Mouse (Mus musculus) embryonic facial prominence, embryonic 11.5 days (tissue): ENCODE measurements around the gene Dbp. TPM values are rescaled to one million over a fixed set of nuclear protein-coding genes. Genes with fewer than 3 reads are reported as not detected.
A peak's percentile ranks its signal among the peaks of the same experiment; 100 is the strongest.

Experiments used
- ATAC-seq: fragments of 200-750 bp; cut with Nextera tagmentation; replicated peaks from 2 replicates; pipeline ENCODE4 v1.8.0; 2017; ENCODE audit warnings: low read depth; ENCODE audit not compliant: insufficient number of reproducible peaks, low FRiP score, low TSS enrichment
- DNase-seq: peaks from one replicate; pipeline ENCODE4 v3.0.0-alpha.2; 2015; ENCODE audit warnings: low spot score
- H3K27ac ChIP-seq: fragments of 300-500 bp; sonication (generic); replicated peaks from 2 replicates; pipeline ENCODE4 v1.5.1; 2014; ENCODE audit warnings: mild to moderate bottlenecking, low read depth, low read length, control low read depth
- H3K27me3 ChIP-seq: fragments of 300-500 bp; sonication (generic); 2 replicates; pipeline ENCODE4 v1.6.1; 2014; ENCODE audit warnings: mild to moderate bottlenecking, low read length, moderate library complexity, mixed read lengths; ENCODE audit not compliant: control insufficient read depth, insufficient read depth
- H3K36me3 ChIP-seq: fragments of 300-500 bp; sonication (generic); replicated peaks from 2 replicates; pipeline ENCODE4 v1.6.1; 2014; ENCODE audit warnings: low read depth, mild to moderate bottlenecking, low read length, moderate library complexity, mixed read lengths; ENCODE audit not compliant: control insufficient read depth, insufficient read depth
- H3K4me1 ChIP-seq: fragments of 300-500 bp; sonication (generic); 2 replicates; pipeline ENCODE4 v1.6.1; 2014; ENCODE audit warnings: low read length, mixed read lengths; ENCODE audit not compliant: control insufficient read depth, insufficient read depth
- H3K4me2 ChIP-seq: fragments of 300-500 bp; sonication (generic); 2 replicates; pipeline ENCODE4 v1.6.1; 2014; ENCODE audit warnings: low read depth, mild to moderate bottlenecking, control low read depth, low read length, moderate library complexity
- H3K4me3 ChIP-seq: fragments of 300-500 bp; sonication (generic); 2 replicates; pipeline ENCODE4 v1.5.1; 2014; ENCODE audit warnings: low read depth, low read length, control low read depth
- H3K9ac ChIP-seq: fragments of 300-500 bp; sonication (generic); replicated peaks from 2 replicates; pipeline ENCODE4 v1.6.1; 2014; ENCODE audit warnings: mild to moderate bottlenecking, control low read depth, low read length
- H3K9me3 ChIP-seq: fragments of 300-500 bp; sonication (generic); replicated peaks from 2 replicates; pipeline ENCODE4 v1.6.1; 2016; ENCODE audit warnings: mild to moderate bottlenecking, low read length, inconsistent platforms, mixed read lengths; ENCODE audit not compliant: control insufficient read depth
- WGBS: fragments of 180-500 bp; shearing (Covaris S2); extraction: QIAGEN DNeasy Blood & Tissue Kit; methylation state at CpG from one replicate; pipeline ENCODE4 v1.1.7; 2014; 5-methylcytosine and 5-hydroxymethylcytosine counted together
- polyA plus RNA-seq: library from polyadenylated mRNA; unstranded; fragments of >200 nt; fragmentation: Nextera tagmentation; extraction: Ambion mirVana; gene quantifications from 2 replicates; pipeline ENCODE4 v1.2.1, GENCODE M21; 2014

Gene Dbp
- polyA plus RNA-seq, 1 experiment from 2014 or later, result 5.6 TPM

DNA sequence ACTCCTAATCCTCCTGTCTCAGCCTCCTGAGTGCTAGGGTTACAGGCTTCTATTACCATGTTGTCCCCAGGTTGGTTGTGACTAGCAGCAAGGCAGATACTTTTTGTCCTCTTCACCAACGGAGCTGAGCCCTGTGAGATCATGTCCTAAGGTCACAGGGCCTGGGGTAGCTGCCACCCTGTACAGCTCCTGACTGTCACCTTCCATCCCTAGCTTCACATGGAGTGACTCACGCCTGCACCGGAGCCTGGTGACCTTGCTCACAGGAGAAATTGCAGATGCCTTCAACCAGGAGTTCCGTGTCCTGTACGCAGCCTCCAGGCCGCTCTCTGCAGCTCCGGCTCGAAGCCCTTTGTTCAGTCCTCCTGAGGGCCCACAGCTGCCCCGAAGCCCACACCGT lies 21.5 kb downstream of the Dbp start:
- H3K4me3 ChIP-seq, result no peak overlapping the region
- no peak overlapping the region for H3K27ac ChIP-seq
- DNase-seq, result no peak
- peaks cover 11% of the 10 kb centered on the region; the same call in 1 of the 2 replicates for H3K36me3 ChIP-seq
- peaks cover 4% of the 10 kb centered on the region; the same call in 1 of the 2 replicates for H3K4me1 ChIP-seq
- no peak overlapping the region for H3K4me2 ChIP-seq
- 92% methylated on average over 10 of the region's 10 CpGs for WGBS
- no peak for ATAC-seq
- no peaks in the 10 kb centered on the region for H3K9me3 ChIP-seq
- no peak overlapping the region for H3K9ac ChIP-seq
- H3K27me3 ChIP-seq, result no peaks in the 10 kb centered on the region

DNA sequence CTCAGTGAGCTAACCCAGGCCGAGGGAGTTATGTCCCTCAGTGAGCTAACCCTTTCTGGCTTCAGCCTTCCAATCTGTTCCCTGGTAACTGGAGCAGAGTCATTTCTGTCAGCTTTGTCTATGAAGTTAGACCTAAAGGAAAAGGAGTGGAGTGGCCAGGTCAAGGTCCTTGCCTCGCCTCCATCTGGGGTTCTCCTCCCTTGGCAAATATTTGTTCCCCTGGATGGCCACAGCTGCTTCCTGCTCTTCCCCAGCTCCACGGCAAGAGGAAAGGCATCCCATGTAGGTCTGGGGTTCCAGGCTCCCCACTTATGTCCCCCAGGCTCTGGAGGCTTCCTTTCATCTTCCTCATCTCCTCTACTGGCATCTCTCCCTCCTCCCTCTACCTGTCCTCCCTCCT lies 22.7 kb downstream of the Dbp start:
- WGBS, result 87% methylated on average over 3 of the region's 3 CpGs
- Histone ChIP-seq H3K27me3 (no peaks in the 10 kb centered on the region), H3K36me3 (peaks cover 6% of the 10 kb centered on the region; the same call in 1 of the 2 replicates), H3K9ac (no peak overlapping the region), H3K27ac (no peak overlapping the region), H3K4me3 (no peak overlapping the region), H3K4me1 (peaks cover 4% of the 10 kb centered on the region; the same call in 1 of the 2 replicates), H3K4me2 (no peak overlapping the region), H3K9me3 (no peaks in the 10 kb centered on the region)
- DNase-seq (no peak), ATAC-seq (no peak)

DNA sequence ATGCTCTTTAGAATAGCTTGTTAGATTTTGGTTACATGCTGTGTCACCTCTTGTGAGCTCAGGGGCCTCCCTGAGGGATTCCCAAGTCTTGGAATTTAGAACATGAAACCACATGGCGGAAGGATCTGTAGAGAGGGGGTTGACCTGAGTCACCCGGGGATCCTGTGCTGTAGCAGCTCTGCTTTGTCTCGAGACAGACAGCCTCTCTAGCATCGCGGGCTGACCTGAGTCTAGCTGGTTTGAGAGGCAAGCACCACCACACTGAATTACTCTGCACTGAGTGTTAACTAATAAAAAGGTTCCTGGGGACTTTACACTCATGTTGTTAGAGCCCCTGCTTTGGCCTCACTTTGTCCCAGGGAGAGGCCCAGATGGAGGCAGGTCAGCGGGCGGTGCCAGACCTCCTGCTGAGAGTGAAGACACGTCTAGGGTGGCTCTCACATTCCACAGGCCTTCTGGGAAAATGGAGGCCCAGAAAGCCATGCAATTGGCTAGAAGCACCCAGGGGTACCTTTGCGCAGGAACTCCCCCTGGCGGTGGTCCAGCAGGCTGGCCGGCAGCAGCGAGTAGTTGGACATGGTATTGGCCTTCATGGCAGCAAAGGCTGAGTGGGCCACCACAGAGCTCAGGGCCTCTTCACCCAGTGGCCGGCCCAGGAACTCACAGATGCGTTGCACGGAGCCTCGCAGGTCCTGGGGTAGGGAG lies 26.0 kb downstream of the Dbp start:
- Histone ChIP-seq H3K4me1 (peaks cover 4% of the 10 kb centered on the region; the same call in 1 of the 2 replicates), H3K27ac (no peak overlapping the region; the same call in 1 of the 2 replicates), H3K9me3 (no peaks in the 10 kb centered on the region), H3K36me3 (no peaks in the 10 kb centered on the region), H3K4me2 (no peak overlapping the region), H3K9ac (no peak overlapping the region; the same call in 1 of the 2 replicates), H3K27me3 (no peaks in the 10 kb centered on the region), H3K4me3 (no peak overlapping the region)
- 0 out of 2 replicates have a peak, but pooled peaks have one; percentile 4 for ATAC-seq
- DNase-seq, result peak; percentile 76
- 22% methylated on average over 16 of the region's 16 CpGs for WGBS

DNA sequence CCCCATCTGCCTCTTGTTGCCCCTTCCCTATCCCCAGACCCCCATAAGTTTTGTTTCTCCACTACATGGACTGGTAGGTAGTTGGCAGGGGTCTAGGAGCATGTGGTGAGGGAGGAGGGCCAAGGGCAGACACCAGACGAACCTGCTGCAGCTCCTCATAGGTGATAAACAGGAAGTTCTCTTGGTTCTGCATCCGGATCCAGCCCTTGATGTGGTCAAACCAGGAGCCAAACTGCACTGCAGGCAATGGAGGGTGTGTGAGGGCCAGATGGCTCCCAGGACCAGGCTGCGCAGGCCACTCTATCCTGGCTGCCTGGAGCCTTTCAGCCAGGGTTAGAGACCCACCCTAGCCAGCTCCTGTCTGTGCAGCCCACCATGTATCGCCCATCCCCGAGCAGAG lies 28.6 kb downstream of the Dbp start:
- Histone ChIP-seq H3K9me3 (no peaks in the 10 kb centered on the region), H3K4me3 (no peak overlapping the region), H3K36me3 (no peaks in the 10 kb centered on the region), H3K4me1 (peaks cover 4% of the 10 kb centered on the region; the same call in 1 of the 2 replicates), H3K4me2 (no peak overlapping the region), H3K9ac (no peak overlapping the region), H3K27ac (no peak overlapping the region), H3K27me3 (no peaks in the 10 kb centered on the region)
- 89% methylated on average over 5 of the region's 5 CpGs for WGBS
- ATAC-seq, result no peak
- DNase-seq, result no peak

DNA sequence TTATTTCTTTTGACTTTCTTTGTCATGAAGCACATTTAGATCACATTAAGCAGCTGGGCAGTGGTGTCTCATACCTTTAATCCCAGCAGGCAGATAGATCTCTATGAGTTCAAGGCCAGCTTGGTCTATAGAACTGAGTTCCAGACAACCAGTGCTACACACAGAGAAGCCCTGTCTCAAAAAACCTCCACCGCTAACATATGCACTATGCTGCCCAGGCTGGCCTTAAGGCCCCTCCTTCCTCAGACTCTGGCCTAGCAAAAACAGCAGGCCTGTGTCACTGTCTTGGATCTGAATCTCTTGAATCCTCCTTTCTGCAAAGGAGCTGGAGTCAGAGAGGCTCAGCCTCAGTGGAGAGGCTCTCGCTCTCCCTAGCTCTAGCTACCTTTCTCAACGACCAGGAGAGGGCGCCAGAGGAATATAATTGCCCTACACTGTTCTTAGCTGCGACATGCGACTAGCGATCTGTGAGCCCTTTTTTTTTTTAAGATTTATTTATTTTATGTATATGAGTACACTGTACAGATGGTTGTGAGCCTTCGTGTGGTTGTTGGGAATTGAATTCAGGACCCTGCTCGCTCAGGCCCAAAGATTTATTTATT lies 34.4 kb downstream of the Dbp start:
- Histone ChIP-seq H3K4me2 (no peak overlapping the region), H3K9ac (no peak overlapping the region), H3K36me3 (no peaks in the 10 kb centered on the region), H3K4me1 (no peaks in the 10 kb centered on the region; the same call in 1 of the 2 replicates), H3K27me3 (no peaks in the 10 kb centered on the region), H3K9me3 (no peaks in the 10 kb centered on the region), H3K4me3 (no peak overlapping the region), H3K27ac (no peak overlapping the region)
- WGBS, result 9% methylated on average over 9 of the region's 9 CpGs
- peak; percentile 89 for DNase-seq
- ATAC-seq, result peak; percentile 83; the same call in 1 of the 2 replicates

DNA sequence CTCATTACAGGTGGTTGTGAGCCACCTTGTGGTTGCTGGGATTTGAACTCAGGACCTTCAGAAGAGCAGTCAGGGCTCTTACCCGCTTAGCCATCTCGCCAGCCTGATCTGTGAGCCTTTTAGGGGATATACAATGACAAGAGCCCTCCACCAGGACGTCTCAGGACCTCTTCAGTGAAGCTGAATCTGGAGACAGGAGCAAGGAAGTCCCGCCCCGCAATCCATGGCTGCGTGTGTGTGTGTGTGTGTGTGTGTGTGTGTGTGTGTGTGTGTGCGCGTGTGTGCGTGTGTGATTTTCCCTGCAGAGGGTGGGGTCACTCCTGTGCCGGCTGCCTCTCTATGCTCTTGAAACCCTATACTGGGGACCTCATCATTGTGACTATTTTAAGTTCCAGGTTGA lies 34.9 kb downstream of the Dbp start:
- Histone ChIP-seq H3K27me3 (no peaks in the 10 kb centered on the region), H3K4me3 (no peak overlapping the region), H3K4me2 (no peak overlapping the region), H3K4me1 (no peaks in the 10 kb centered on the region; the same call in 1 of the 2 replicates), H3K9me3 (no peaks in the 10 kb centered on the region), H3K27ac (no peak overlapping the region), H3K36me3 (no peaks in the 10 kb centered on the region), H3K9ac (no peak overlapping the region)
- 69% methylated on average over 9 of the region's 10 CpGs for WGBS
- DNase-seq (no peak), ATAC-seq (no peak)

DNA sequence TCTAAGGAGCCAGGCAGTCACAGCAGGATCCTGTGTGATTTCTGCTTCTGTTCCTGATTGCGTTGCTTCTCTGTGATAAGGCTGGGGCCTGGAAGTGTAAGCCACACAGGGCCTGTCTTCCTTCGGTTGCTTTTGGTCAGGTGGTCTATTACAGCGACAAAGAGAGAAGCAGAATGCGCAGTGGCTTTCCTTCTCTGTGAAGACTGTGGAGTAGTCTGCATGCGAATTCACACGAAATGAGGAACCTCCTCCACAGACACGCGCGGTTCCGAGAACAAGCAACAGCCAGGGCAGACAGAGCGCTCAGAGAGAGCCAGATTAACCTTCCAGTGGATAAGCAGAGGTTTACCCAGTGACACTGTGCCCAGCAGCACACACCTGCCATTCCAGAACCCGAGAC lies 36.4 kb downstream of the Dbp start:
- Histone ChIP-seq H3K4me3 (no peak overlapping the region), H3K4me1 (no peaks in the 10 kb centered on the region; the same call in 1 of the 2 replicates), H3K9ac (no peak overlapping the region), H3K27me3 (no peaks in the 10 kb centered on the region), H3K9me3 (no peaks in the 10 kb centered on the region), H3K36me3 (no peaks in the 10 kb centered on the region), H3K4me2 (no peak overlapping the region), H3K27ac (no peak overlapping the region)
- no peak for DNase-seq
- WGBS, result 81% methylated on average over 12 of the region's 12 CpGs
- no peak for ATAC-seq

DNA sequence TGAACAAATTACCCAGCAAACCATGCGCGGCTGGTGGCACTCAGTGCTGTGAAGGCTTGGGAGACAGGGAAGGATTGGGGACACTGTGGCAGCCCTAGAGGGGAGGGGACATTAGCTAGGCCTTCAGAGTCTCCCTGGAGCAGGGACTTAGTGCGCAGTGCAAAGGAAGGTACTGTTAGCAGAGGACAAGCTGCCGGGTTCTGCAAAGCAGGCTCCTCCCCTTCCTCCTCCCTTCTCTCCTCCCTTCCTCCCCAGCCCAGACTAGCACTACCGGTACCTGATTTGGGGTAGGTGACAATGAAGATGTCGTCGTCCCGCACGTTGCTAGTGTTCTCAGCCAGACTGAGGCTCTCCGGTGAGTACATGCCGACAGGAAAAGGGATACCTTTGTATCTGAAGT lies 36.9 kb downstream of the Dbp start:
- no peaks in the 10 kb centered on the region for H3K36me3 ChIP-seq
- H3K9ac ChIP-seq, result peak overlapping the region; percentile 5; the same call in 1 of the 2 replicates
- ATAC-seq (no peak), DNase-seq (no peak)
- no peaks in the 10 kb centered on the region for H3K27me3 ChIP-seq
- H3K4me1 ChIP-seq, result no peaks in the 10 kb centered on the region; the same call in 1 of the 2 replicates
- 35% methylated on average over 11 of the region's 11 CpGs for WGBS
- H3K9me3 ChIP-seq, result no peaks in the 10 kb centered on the region
- H3K4me3 ChIP-seq, result peak overlapping the region; percentile 14; the same call in 1 of the 2 replicates
- H3K27ac ChIP-seq, result no peak overlapping the region
- H3K4me2 ChIP-seq, result peak overlapping the region; percentile 33; the same call in 1 of the 2 replicates
